Mouse (Mus musculus): ENCODE results near the gene Specc1l. TPM values are rescaled to one million over a fixed set of nuclear protein-coding genes. Genes with fewer than 3 reads are reported as not detected.

Gene Specc1l
- total and polyA plus RNA-seq, 3 experiments = 17.9 to 39.6 (median 37.9) TPM

- no peak for DNase-seq
- Histone ChIP-seq H3K4me3 (no peak overlapping the region), H3K27ac (peak overlapping the region; percentile 58), H3K79me2 (replicated peaks; ENCODE audit: control insufficient read depth, insufficient read depth, low read length) (no peaks in the 10 kb centered on the region), H3K36me3 (ENCODE audit: control insufficient read depth, insufficient read depth, low read length) (peaks cover 8% of the 10 kb centered on the region), H3K4me1 (ENCODE audit: control insufficient read depth, insufficient read depth, low read length) (peaks cover 16% of the 10 kb centered on the region), H3K27me3 (ENCODE audit: control insufficient read depth, insufficient read depth, low read length) (no peaks in the 10 kb centered on the region), H3K9ac (ENCODE audit: low read depth, low read length) (no peak overlapping the region)
- no peak for TF ChIP-seq CTCF (IDR thresholded peaks at IDR 0.05)
- no peak for TF ChIP-seq EP300 (IDR thresholded peaks at IDR 0.05; ENCODE audit: insufficient read depth, low read depth, low read length)
- no peak for TF ChIP-seq POLR2A (IDR thresholded peaks at IDR 0.05; ENCODE audit: insufficient read depth, low read depth, low read length)
- 54% methylated on average over 8 of the region's 8 CpGs for WGBS
- intact Hi-C loops (cut with DNase I) = no loop called here
Observed at GRCm38 (mm10) chr10:75303324-75304048, 91.6 kb downstream of the Specc1l start.

- Histone ChIP-seq H3K27ac (peak overlapping the region; percentile 58), H3K27me3 (ENCODE audit: control insufficient read depth, insufficient read depth, low read length) (no peaks in the 10 kb centered on the region), H3K36me3 (ENCODE audit: control insufficient read depth, insufficient read depth, low read length) (peaks cover 8% of the 10 kb centered on the region), H3K9ac (ENCODE audit: low read depth, low read length) (no peak overlapping the region), H3K79me2 (replicated peaks; ENCODE audit: control insufficient read depth, insufficient read depth, low read length) (no peaks in the 10 kb centered on the region), H3K4me3 (no peak overlapping the region), H3K4me1 (ENCODE audit: control insufficient read depth, insufficient read depth, low read length) (peaks cover 16% of the 10 kb centered on the region)
- 56% methylated on average over 5 of the region's 5 CpGs for WGBS
- TF ChIP-seq POLR2A (IDR thresholded peaks at IDR 0.05; ENCODE audit: insufficient read depth, low read depth, low read length) (no peak), CTCF (IDR thresholded peaks at IDR 0.05) (no peak), EP300 (IDR thresholded peaks at IDR 0.05; ENCODE audit: insufficient read depth, low read depth, low read length) (no peak)
- intact Hi-C loops (cut with DNase I) = no loop called here
- DNase-seq = no peak
Observed at GRCm38 (mm10) chr10:75304049-75304405, 92.2 kb downstream of the Specc1l start.

- peak overlapping the region; percentile 58 for H3K27ac ChIP-seq
Observed at GRCm38 (mm10) chr10:75304413-75304812, 92.5 kb downstream of the Specc1l start.

GRCm38 (mm10) chr10:75307130-75307529, 95.3 kb downstream of the Specc1l start:
- Histone ChIP-seq H3K4me3 (no peak overlapping the region), H3K27ac (no peak overlapping the region), H3K4me1 (ENCODE audit: control insufficient read depth, insufficient read depth, low read length) (peaks cover 13% of the 10 kb centered on the region), H3K27me3 (ENCODE audit: control insufficient read depth, insufficient read depth, low read length) (no peaks in the 10 kb centered on the region), H3K9ac (ENCODE audit: low read depth, low read length) (no peak overlapping the region), H3K79me2 (replicated peaks; ENCODE audit: control insufficient read depth, insufficient read depth, low read length) (no peaks in the 10 kb centered on the region), H3K36me3 (ENCODE audit: control insufficient read depth, insufficient read depth, low read length) (peaks cover 4% of the 10 kb centered on the region; the same call in 1 of the 2 replicates)
- intact Hi-C loops (cut with DNase I) = no loop called here
- WGBS = 91% methylated on average over 7 of the region's 7 CpGs
- TF ChIP-seq CTCF (IDR thresholded peaks at IDR 0.05) = no peak
- no peak for TF ChIP-seq EP300 (IDR thresholded peaks at IDR 0.05; ENCODE audit: insufficient read depth, low read depth, low read length)
- TF ChIP-seq POLR2A (IDR thresholded peaks at IDR 0.05; ENCODE audit: insufficient read depth, low read depth, low read length) = no peak
- no peak for DNase-seq

More at GRCm38 (mm10) chr10:75304413-75304812, 92.5 kb downstream of the Specc1l start:
- intact Hi-C loops (cut with DNase I) = no loop called here
- peak; percentile 65 to 70 for DNase-seq
- TF ChIP-seq EP300 (IDR thresholded peaks at IDR 0.05; ENCODE audit: insufficient read depth, low read depth, low read length) = 0 out of 2 replicates have a peak, but pooled peaks have one; percentile 36
- TF ChIP-seq CTCF (IDR thresholded peaks at IDR 0.05) = no peak
- H3K9ac ChIP-seq (ENCODE audit: low read depth, low read length) = no peak overlapping the region
- no peak overlapping the region for H3K4me3 ChIP-seq
- H3K27me3 ChIP-seq (ENCODE audit: control insufficient read depth, insufficient read depth, low read length) = no peaks in the 10 kb centered on the region
- H3K79me2 ChIP-seq (replicated peaks; ENCODE audit: control insufficient read depth, insufficient read depth, low read length) = no peaks in the 10 kb centered on the region
- whole genome bisulfite sequencing = 27% methylated on average over 6 of the region's 6 CpGs
- H3K4me1 ChIP-seq (ENCODE audit: control insufficient read depth, insufficient read depth, low read length) = peaks cover 15% of the 10 kb centered on the region
- peaks cover 8% of the 10 kb centered on the region for H3K36me3 ChIP-seq (ENCODE audit: control insufficient read depth, insufficient read depth, low read length)

GRCm38 (mm10) chr10:75312361-75312760, 100.5 kb downstream of the Specc1l start:
- no peaks in the 10 kb centered on the region for H3K79me2 ChIP-seq (replicated peaks; ENCODE audit: control insufficient read depth, insufficient read depth, low read length)
- 78% methylated on average over 7 of the region's 7 CpGs for WGBS
- DNase-seq = no peak
- TF ChIP-seq EP300 (IDR thresholded peaks at IDR 0.05; ENCODE audit: insufficient read depth, low read depth, low read length) (no peak), POLR2A (IDR thresholded peaks at IDR 0.05; ENCODE audit: insufficient read depth, low read depth, low read length) (no peak), CTCF (IDR thresholded peaks at IDR 0.05) (no peak)
- H3K9ac ChIP-seq (ENCODE audit: low read depth, low read length) = no peak overlapping the region
- no peak overlapping the region for H3K27ac ChIP-seq
- no peak overlapping the region for H3K4me3 ChIP-seq
- H3K27me3 ChIP-seq (ENCODE audit: control insufficient read depth, insufficient read depth, low read length) = no peaks in the 10 kb centered on the region
- H3K4me1 ChIP-seq (ENCODE audit: control insufficient read depth, insufficient read depth, low read length) = peaks cover 16% of the 10 kb centered on the region
- intact Hi-C loops (cut with DNase I) = no loop called here
- no peaks in the 10 kb centered on the region for H3K36me3 ChIP-seq (ENCODE audit: control insufficient read depth, insufficient read depth, low read length)

- peak; percentile 76 to 80 for DNase-seq
Observed at GRCm38 (mm10) chr10:75314190-75314980, 102.5 kb downstream of the Specc1l start.

More at GRCm38 (mm10) chr10:75314190-75314980, 102.5 kb downstream of the Specc1l start:
- TF ChIP-seq CTCF (IDR thresholded peaks at IDR 0.05) = no peak
- TF ChIP-seq EP300 (IDR thresholded peaks at IDR 0.05; ENCODE audit: insufficient read depth, low read depth, low read length) = peak; percentile 99
- TF ChIP-seq POLR2A (IDR thresholded peaks at IDR 0.05; ENCODE audit: insufficient read depth, low read depth, low read length) = peak; percentile 46; the same call in 1 of the 2 replicates
- Histone ChIP-seq H3K36me3 (ENCODE audit: control insufficient read depth, insufficient read depth, low read length) (no peaks in the 10 kb centered on the region), H3K27ac (peak overlapping the region; percentile 72), H3K4me3 (no peak overlapping the region), H3K9ac (ENCODE audit: low read depth, low read length) (no peak overlapping the region), H3K27me3 (ENCODE audit: control insufficient read depth, insufficient read depth, low read length) (no peaks in the 10 kb centered on the region), H3K79me2 (replicated peaks; ENCODE audit: control insufficient read depth, insufficient read depth, low read length) (no peaks in the 10 kb centered on the region), H3K4me1 (ENCODE audit: control insufficient read depth, insufficient read depth, low read length) (peaks cover 16% of the 10 kb centered on the region)
- intact Hi-C loops (cut with DNase I) = no loop called here
- 48% methylated on average over 6 of the region's 6 CpGs for WGBS

Data from heart, adult 2 months (tissue).